Mouse (Mus musculus): ENCODE measurements around the gene Fancm.
A peak's percentile ranks its signal among the peaks of the same experiment; 100 is the strongest.
"Not testable (repeated sequence)": the region's sequence is repeated elsewhere in the genome, so short reads cannot be mapped to it uniquely, and the experiment has no call there.

Gene Fancm

DNA sequence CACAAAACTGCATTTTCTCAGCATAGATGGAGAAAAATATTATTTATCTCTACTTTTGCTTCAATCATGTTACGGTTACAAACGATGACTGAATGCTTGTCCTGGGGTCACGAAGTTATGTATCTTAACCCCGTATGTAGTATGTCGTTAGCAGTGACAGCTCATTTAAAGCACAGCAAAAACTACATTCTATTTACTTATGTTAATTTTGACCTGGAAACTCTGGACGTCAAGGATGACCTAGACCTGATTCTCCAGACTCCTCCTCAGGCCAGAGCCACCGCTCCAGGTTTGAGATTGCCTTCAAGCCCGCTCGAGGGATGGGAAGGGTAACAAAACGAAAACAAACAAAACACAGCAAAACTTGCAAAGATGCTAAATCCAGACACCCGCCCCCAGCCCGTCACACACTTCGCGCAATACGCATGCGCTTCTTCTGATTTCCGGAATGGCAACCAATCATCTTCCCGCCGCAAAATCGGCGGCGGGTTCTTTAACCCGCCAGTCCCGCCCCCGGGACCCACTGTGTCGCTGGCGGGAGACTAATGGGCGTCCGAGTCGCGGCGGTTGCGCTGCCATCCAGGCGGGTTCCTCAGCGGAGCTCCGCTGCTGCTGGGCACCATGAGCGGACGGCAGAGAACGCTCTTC lies at the start of gene Fancm:
Gene Fancm, plus strand, starts transcription at position 519 of the 648 bp plus-strand sequence.
- DNase-seq (ENCODE audit: inconsistent ontology term) = peak; percentile 93

- DNase-seq (ENCODE audit: inconsistent ontology term) = no peak
Measured at GRCm38 (mm10) chr12:65035839-65036189, 39.6 kb upstream of the Fancm start.

- DNase-seq (ENCODE audit: inconsistent ontology term) = peak; percentile 92
Measured at GRCm38 (mm10) chr12:65036190-65036870, 39.1 kb upstream of the Fancm start, which contains the start of gene Prpf39. Prpf39 (plus strand) TSS chr12:65036333.

GRCm38 (mm10) chr12:65036892-65037545 lies 38.4 kb upstream of the Fancm start:
- DNase-seq (ENCODE audit: inconsistent ontology term) = no peak

- DNase-seq (ENCODE audit: inconsistent ontology term) = peak; percentile 70
Measured at GRCm38 (mm10) chr12:65037546-65037937, 37.9 kb upstream of the Fancm start.

GRCm38 (mm10) chr12:65048799-65049198 lies 26.6 kb upstream of the Fancm start:
- DNase-seq (ENCODE audit: inconsistent ontology term) = no peak

- no peak for DNase-seq (ENCODE audit: inconsistent ontology term)
Measured at GRCm38 (mm10) chr12:65058203-65058602, 17.2 kb upstream of the Fancm start.

- no peak for DNase-seq (ENCODE audit: inconsistent ontology term)
Measured at GRCm38 (mm10) chr12:65061082-65061481, 14.3 kb upstream of the Fancm start.

- DNase-seq (ENCODE audit: inconsistent ontology term) = no peak
Measured at GRCm38 (mm10) chr12:65065241-65065640, 10.2 kb upstream of the Fancm start.

GRCm38 (mm10) chr12:65066234-65066633 lies 9.2 kb upstream of the Fancm start:
- no peak for DNase-seq (ENCODE audit: inconsistent ontology term)

DNA sequence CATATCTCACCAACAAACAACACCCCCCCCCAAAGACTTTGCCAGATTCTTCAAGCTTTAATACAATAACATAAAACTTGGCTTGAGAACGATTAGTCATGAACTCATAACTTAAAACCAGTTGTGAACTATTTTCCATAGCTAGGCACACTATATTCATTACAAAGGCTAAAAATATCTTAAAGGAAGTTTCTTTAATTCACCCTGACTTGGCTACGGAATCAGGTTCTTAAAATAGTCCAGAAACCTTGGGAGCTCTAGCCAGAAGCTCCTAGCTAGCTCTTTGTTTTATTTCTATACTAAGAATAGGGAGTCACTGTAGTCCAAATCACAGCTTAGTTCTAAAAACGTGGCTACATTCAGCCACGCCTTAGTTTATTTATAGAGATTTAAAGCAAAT lies 7.0 kb upstream of the Fancm start:
- DNase-seq (ENCODE audit: inconsistent ontology term) = no peak

DNA sequence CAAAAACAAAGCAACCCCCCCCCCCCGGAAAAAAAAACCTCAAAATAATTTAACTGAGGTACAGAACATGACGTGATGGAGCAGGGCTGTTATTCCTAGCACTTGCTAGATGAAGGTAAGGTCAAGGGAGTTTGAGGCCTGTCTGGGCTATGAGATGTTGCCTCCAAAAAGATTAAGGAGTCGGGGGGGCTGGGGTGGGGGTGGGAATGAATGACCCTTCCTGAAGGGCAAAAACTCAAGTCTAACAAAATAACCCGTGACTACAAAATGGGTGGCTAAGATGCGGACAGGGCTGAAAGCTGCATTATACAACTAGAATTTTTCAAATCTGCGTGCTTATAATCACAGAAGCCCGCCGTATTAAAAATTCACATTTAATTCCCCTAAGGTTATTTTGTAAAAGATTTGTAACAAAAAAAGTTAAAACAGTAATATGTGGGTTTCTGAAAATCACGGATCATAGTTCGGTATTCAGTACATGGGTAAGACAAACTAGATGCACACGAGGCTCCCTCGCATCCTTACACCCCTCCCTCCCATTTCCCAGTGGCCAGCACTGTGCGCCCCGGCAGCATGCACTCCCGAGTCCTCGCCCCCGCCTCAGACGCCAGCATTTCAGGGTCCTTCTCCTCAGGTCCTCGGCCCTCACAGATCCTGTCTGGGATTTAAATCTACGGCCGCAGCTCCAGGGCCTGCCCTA lies 2.3 kb upstream of the Fancm start:
- DNase-seq (ENCODE audit: inconsistent ontology term) = peak; percentile 9

GRCm38 (mm10) chr12:65073611-65074178 lies 1.7 kb upstream of the Fancm start, which contains the start of gene Fkbp3:
Fkbp3 (minus strand) TSS chr12:65074007.
- DNase-seq (ENCODE audit: inconsistent ontology term) = peak; percentile 99

DNA sequence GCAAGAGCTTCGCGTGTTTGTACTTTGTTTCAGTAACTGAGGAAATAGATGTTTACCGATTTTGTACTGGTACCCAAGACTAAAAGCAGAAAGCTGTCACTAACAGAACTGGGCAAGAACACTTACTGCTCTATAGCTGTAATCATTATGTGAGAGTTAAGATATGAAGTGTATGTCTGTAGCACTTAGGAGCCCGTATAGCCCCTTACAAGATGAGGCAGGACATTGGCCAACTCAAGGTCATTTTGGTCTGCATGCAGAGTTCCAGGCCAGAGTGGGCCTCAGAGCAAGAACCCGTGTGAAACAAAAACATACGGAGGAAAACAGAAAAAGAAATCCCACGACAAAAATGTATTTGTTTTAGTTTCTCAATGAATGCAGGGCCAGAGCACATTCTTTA lies 752 bp upstream of the Fancm start:
- DNase-seq (ENCODE audit: inconsistent ontology term) = peak; percentile 19

DNA sequence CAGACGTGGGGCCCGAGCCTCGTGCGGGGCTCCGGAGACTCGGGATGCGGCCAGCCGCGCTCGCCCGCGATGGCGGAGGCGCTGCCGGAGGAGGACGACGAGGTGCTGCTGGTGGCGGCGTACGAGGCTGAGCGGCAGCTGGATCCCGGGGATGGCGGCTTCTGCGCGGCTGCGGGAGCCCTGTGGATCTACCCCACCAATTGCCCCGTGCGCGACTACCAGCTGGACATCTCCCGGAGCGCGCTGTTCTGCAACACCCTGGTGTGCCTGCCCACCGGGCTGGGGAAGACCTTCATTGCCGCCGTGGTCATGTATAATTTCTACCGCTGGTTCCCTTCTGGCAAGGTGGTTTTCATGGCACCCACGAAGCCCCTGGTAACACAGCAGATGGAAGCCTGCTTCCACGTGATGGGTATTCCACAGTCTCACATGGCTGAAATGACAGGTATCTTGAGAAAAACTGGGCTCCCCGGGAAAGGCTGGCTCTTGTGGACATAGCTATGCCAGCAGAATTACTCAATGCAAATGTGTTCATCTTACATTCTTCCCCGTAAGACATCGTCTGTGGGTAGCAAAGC lies 419 bp downstream of the Fancm start:
- peak; percentile 42 for DNase-seq (ENCODE audit: inconsistent ontology term)

GRCm38 (mm10) chr12:65076906-65077305 lies 1.5 kb downstream of the Fancm start:
- no peak for DNase-seq (ENCODE audit: inconsistent ontology term)

DNA sequence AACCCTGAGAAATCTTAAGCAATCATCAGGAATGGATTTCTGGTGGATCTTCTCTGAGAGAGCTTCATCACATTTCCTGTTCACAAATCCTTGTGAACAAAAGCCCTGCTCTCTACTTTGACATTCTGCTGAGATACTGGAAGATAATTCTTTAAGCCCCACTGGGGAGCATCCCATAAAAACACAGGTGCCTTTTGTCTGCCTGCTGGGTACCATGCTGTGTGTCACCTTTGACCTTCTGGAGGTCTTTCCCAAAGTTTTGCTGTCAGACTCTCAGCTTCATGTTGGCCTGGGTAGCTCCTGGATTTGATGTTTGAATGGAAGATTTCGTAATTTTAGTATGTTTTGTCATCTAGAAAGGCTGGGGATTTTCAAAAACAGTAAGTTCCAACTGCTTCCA lies 33.3 kb downstream of the Fancm start:
- no peak for DNase-seq (ENCODE audit: inconsistent ontology term)

DNA sequence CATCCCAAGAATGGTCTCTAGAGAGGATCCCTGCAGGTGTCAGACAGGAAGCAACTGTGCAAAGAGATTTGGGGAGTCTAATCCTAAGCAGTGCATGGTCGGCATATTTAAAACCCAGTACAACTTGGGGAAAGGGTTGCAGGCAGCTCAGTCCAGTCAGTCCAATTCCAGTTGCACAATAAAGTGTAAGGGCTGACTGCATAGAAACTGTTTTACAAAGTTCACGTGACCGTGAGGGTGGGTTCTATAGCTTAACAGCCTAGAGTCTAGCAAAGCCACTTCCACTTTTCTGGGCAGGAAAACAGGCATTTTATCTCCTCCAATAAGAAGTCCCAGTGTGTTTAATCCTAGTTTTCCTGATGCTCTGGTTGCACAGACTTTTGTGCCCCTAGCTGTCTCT lies 36.1 kb downstream of the Fancm start:
- DNase-seq (ENCODE audit: inconsistent ontology term) = no peak

DNA sequence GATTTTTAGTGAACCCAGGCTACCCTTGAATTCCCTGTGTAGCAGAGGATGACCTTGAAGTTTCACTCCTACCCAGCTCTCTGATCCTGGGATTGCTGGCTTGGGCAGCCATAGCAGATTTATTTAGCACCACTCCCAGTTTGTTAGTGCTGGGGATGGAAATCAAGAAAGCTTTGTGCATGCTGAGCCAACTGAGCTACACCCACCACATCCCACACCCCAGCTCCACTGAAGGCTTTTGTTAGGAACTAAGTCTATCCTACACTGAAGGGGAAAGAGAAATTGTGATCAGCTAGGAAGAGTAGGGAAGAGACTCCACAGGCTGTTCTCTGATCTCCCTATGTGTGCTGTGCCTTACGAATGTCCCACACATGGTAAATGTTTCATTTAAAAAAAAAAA lies 37.4 kb downstream of the Fancm start:
- DNase-seq (ENCODE audit: inconsistent ontology term) = no peak

- DNase-seq (ENCODE audit: inconsistent ontology term) = no peak
Measured at GRCm38 (mm10) chr12:65113925-65114324, 38.5 kb downstream of the Fancm start.

DNA sequence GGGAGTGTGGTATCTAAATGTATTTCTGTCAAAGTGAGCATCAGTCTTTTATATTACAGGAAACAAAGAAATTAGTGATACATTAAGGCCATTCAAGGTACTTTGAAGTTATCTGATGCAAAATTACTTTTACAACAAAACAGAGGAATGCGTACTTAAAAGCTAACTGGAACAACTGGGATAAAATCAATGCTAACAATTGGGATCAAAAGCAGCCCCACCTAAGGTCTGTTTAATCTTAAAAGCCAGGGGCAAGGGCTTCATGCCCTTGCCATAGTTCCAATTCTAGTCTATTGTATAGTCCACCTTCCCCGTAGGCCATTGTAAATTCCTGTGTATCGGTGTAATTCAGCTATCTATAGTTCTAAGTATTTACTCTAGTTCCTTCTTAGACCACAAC lies 39.6 kb downstream of the Fancm start:
- not testable (repeated sequence) for DNase-seq (ENCODE audit: inconsistent ontology term)

DNA sequence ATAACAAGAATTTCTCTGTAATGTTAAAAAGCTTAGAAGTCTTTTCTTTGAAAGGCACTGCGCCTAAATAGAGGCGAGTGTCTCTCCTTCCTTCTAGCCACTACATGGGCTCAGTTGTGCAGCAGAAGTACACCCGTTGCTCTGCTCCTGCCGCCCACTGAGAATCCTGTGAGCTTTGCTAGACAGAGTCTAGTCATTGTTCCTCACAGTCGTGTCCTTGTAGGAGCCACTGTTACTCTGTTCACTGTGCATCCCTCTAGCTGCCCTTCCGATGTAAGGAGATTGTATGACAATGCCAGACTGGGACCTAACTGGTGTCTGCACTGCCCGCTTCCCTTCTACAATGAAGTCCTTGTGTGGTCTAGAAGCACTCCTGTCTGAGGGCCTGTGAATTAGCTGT lies 43.6 kb downstream of the Fancm start:
- DNase-seq (ENCODE audit: inconsistent ontology term) = no peak
